Mouse (Mus musculus) hindbrain, embryonic 13.5 days (tissue): Measurements from ENCODE around the gene Fam57a. TPM values are rescaled to one million over a fixed set of nuclear protein-coding genes. Genes with fewer than 3 reads are reported as not detected.
A peak's percentile ranks its signal among the peaks of the same experiment; 100 is the strongest.

Experiments
- ATAC-seq: fragments of 200-750 bp; cut with Nextera tagmentation; 2 replicates; pipeline ENCODE4 v1.8.0; 2017; ENCODE audit warnings: moderate TSS enrichment; ENCODE audit not compliant: low FRiP score
- H3K27ac ChIP-seq: fragments of 300-500 bp; sonication (generic); 2 replicates; pipeline ENCODE4 v1.5.1; 2015; ENCODE audit warnings: inconsistent platforms, mild to moderate bottlenecking, moderate library complexity
- H3K27me3 ChIP-seq: fragments of 300-500 bp; sonication (generic); 2 replicates; pipeline ENCODE4 v1.6.1; 2015; ENCODE audit warnings: mild to moderate bottlenecking, inconsistent platforms
- H3K36me3 ChIP-seq: fragments of 300-500 bp; sonication (generic); 2 replicates; pipeline ENCODE4 v1.6.1; 2015; ENCODE audit warnings: mild to moderate bottlenecking, inconsistent platforms
- H3K4me1 ChIP-seq: fragments of 300-500 bp; sonication (generic); replicated peaks from 2 replicates; pipeline ENCODE4 v1.6.1; 2015; ENCODE audit warnings: inconsistent platforms
- H3K4me2 ChIP-seq: fragments of 300-500 bp; sonication (generic); 2 replicates; pipeline ENCODE4 v1.6.1; 2015; ENCODE audit warnings: inconsistent platforms, mild to moderate bottlenecking, moderate library complexity
- H3K4me3 ChIP-seq: fragments of 300-500 bp; sonication (generic); 2 replicates; pipeline ENCODE4 v1.5.1; 2015; ENCODE audit warnings: mild to moderate bottlenecking, inconsistent platforms
- H3K9ac ChIP-seq: fragments of 300-500 bp; sonication (generic); 2 replicates; pipeline ENCODE4 v1.6.1; 2015; ENCODE audit warnings: mild to moderate bottlenecking, inconsistent platforms
- H3K9me3 ChIP-seq: fragments of 300-500 bp; sonication (generic); 2 replicates; pipeline ENCODE4 v1.6.1; 2016; ENCODE audit warnings: inconsistent platforms
- WGBS: fragments of 180-500 bp; shearing (Covaris S2); methylation state at CpG from one replicate; pipeline ENCODE4 v1.1.7; 2015; 5-methylcytosine and 5-hydroxymethylcytosine counted together
- polyA plus RNA-seq: library from polyadenylated mRNA; unstranded; fragments of >200 nt; fragmentation: Nextera tagmentation; extraction: Ambion mirVana; gene quantifications from 2 replicates; pipeline ENCODE4 v1.2.1, GENCODE M21; 2015

Gene Fam57a
- 26.0 and 26.2 TPM in 2 replicates for polyA plus RNA-seq

GRCm38 (mm10) chr11:76179495-76180145 lies at the start of gene Fam57a, which contains the start of gene Vps53:
Fam57a (plus strand) TSS chr11:76179671.
Vps53 (minus strand) TSS chr11:76179647.
- H3K27ac ChIP-seq = peak within 1 kb of the TSS; percentile 84
- peaks cover 7% of the 10 kb centered on the region; the same call in 1 of the 2 replicates for H3K36me3 ChIP-seq
- no peaks in the 10 kb centered on the region for H3K9me3 ChIP-seq
- peak; percentile 93 for ATAC-seq
- H3K27me3 ChIP-seq = no peaks in the 10 kb centered on the region
- peak within 1 kb of the TSS; percentile 88 for H3K9ac ChIP-seq
- H3K4me3 ChIP-seq = peak within 1 kb of the TSS; percentile 79
- H3K4me1 ChIP-seq = peaks cover 20% of the 10 kb centered on the region
- peak within 1 kb of the TSS; percentile 91 for H3K4me2 ChIP-seq
- WGBS = under 1% methylated on average over 37 of the region's 37 CpGs

DNA sequence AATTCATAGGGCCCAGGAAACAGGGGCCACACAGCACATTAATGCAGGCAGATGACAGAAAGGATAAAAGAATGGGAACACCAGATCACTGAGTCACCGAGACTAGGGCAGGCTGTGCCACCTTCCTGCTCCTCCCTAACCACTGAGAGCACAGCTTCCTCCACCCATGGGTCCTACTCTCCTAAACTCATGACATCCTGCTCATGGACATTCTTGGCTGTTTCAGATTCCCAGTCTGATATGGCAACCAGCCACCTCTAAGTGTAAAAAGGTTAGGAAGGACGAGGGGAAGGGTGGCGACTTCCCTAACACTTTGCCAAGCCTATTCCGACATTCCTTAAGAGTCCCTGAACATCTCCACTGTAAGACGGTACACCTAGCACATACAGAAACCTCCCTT lies 48.6 kb upstream of the Fam57a start:
- WGBS = 86% methylated on average over 5 of the region's 5 CpGs
- H3K4me1 ChIP-seq = no peaks in the 10 kb centered on the region
- no peaks in the 10 kb centered on the region for H3K27me3 ChIP-seq
- H3K9me3 ChIP-seq = no peaks in the 10 kb centered on the region
- H3K4me2 ChIP-seq = no peak overlapping the region
- H3K9ac ChIP-seq = no peak overlapping the region
- ATAC-seq = no peak
- H3K27ac ChIP-seq = no peak overlapping the region
- no peak overlapping the region for H3K4me3 ChIP-seq
- peaks cover 60% of the 10 kb centered on the region for H3K36me3 ChIP-seq

GRCm38 (mm10) chr11:76135641-76136437 lies 43.6 kb upstream of the Fam57a start:
- no peak overlapping the region for H3K4me2 ChIP-seq
- H3K36me3 ChIP-seq = peaks cover 70% of the 10 kb centered on the region
- no peak overlapping the region for H3K9ac ChIP-seq
- no peak overlapping the region for H3K4me3 ChIP-seq
- WGBS = 88% methylated on average over 7 of the region's 7 CpGs
- H3K27me3 ChIP-seq = no peaks in the 10 kb centered on the region
- no peaks in the 10 kb centered on the region for H3K9me3 ChIP-seq
- H3K4me1 ChIP-seq = no peaks in the 10 kb centered on the region
- ATAC-seq = no peak
- H3K27ac ChIP-seq = no peak overlapping the region

- Histone ChIP-seq H3K27ac (no peak overlapping the region), H3K27me3 (no peaks in the 10 kb centered on the region), H3K9ac (no peak overlapping the region), H3K36me3 (peaks cover 61% of the 10 kb centered on the region), H3K4me2 (no peak overlapping the region), H3K9me3 (no peaks in the 10 kb centered on the region), H3K4me1 (no peaks in the 10 kb centered on the region), H3K4me3 (no peak overlapping the region)
- no peak for ATAC-seq
- WGBS = 88% methylated on average over 3 of the region's 3 CpGs
Observed at GRCm38 (mm10) chr11:76137996-76138395, 41.5 kb upstream of the Fam57a start.

GRCm38 (mm10) chr11:76144386-76144785 lies 35.1 kb upstream of the Fam57a start:
- no peak overlapping the region for H3K4me3 ChIP-seq
- 96% methylated on average over 8 of the region's 8 CpGs for WGBS
- H3K4me2 ChIP-seq = no peak overlapping the region
- H3K27ac ChIP-seq = no peak overlapping the region
- no peak for ATAC-seq
- no peaks in the 10 kb centered on the region for H3K9me3 ChIP-seq
- H3K9ac ChIP-seq = no peak overlapping the region
- H3K36me3 ChIP-seq = peaks cover 23% of the 10 kb centered on the region
- peaks cover 15% of the 10 kb centered on the region for H3K4me1 ChIP-seq
- H3K27me3 ChIP-seq = no peaks in the 10 kb centered on the region

DNA sequence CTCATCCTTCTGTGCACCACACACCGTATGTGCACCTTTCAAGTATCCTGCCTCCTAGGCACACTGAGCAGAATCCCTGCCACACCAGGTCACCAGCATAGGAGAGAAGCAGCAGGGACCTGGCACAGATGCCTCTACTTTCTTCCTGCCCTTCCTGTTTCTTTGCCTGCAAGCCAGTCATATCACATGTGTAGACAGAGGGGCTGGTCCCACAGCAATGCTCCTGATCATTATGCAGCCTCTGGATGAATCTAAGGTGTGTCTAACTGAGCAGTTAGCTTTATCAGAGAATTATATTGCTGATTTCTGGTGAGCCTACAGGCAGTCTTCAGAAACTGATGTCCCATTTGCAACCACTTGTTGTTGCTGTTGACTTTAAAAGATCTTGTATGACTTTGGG lies 34.3 kb upstream of the Fam57a start:
- WGBS = 100% methylated on average over 1 of the region's 1 CpGs
- ATAC-seq = no peak

DNA sequence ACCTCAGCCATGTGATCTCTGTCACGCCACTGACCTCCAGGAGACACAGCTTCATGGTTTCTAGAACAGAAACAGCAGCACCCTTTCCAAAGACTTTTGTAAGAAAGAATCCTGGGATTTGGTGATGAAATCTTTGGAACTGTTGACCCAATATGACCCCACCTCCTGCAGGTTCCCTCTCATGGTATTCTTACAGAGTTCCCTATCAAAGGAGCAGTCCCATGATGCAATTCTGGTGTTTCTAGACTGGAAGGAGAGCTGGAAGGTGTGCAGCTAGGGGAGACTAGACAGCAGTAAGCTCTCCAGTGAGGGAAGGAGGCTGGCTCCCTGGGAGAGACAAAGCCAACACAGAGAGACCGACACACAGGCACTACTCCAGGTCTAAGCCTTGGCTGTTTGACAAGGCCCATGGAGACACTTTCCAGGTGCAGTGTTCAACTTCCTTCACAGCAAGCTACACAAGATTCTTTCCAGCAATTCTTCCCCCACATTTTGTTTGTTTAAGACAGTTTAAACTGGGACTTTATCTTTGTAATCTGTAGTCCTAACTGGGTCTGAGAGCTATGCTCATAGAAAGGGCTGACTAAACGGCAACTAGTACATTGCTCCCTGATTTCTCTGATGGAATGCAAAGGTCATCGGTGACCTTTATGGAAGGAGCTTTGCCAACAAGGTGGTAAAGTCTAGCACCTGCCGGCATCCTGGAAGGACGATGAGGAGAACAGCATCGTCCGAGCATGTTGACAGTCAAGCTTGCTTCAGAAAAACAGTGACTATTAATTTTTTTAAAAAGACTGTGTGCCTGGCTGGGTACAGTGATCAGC lies 33.1 kb upstream of the Fam57a start:
- H3K4me2 ChIP-seq = no peak overlapping the region
- peaks cover 21% of the 10 kb centered on the region for H3K36me3 ChIP-seq
- H3K9me3 ChIP-seq = no peaks in the 10 kb centered on the region
- H3K27ac ChIP-seq = no peak overlapping the region
- no peak for ATAC-seq
- H3K4me3 ChIP-seq = no peak overlapping the region
- no peaks in the 10 kb centered on the region for H3K27me3 ChIP-seq
- no peak overlapping the region for H3K9ac ChIP-seq
- peaks cover 15% of the 10 kb centered on the region for H3K4me1 ChIP-seq
- 91% methylated on average over 8 of the region's 8 CpGs for WGBS

More for the DNA sequence above, 34.3 kb upstream of the Fam57a start:
- Histone ChIP-seq H3K9ac (no peak overlapping the region), H3K9me3 (no peaks in the 10 kb centered on the region), H3K27me3 (no peaks in the 10 kb centered on the region), H3K36me3 (peaks cover 23% of the 10 kb centered on the region), H3K4me3 (no peak overlapping the region), H3K27ac (no peak overlapping the region), H3K4me1 (peaks cover 15% of the 10 kb centered on the region), H3K4me2 (no peak overlapping the region)

GRCm38 (mm10) chr11:76148055-76149008 lies 31.1 kb upstream of the Fam57a start:
- Histone ChIP-seq H3K4me1 (peaks cover 15% of the 10 kb centered on the region), H3K4me2 (0 out of 2 replicates have a peak overlapping the region, but pooled peaks have one; percentile 10), H3K36me3 (peaks cover 20% of the 10 kb centered on the region), H3K4me3 (no peak overlapping the region), H3K9ac (no peak overlapping the region), H3K9me3 (no peaks in the 10 kb centered on the region), H3K27me3 (no peaks in the 10 kb centered on the region), H3K27ac (peak overlapping the region; percentile 66)
- 75% methylated on average over 8 of the region's 8 CpGs for WGBS
- no peak for ATAC-seq

- no peak overlapping the region for H3K27ac ChIP-seq
- peaks cover 35% of the 10 kb centered on the region for H3K36me3 ChIP-seq
- 83% methylated on average over 4 of the region's 4 CpGs for WGBS
- H3K4me2 ChIP-seq = no peak overlapping the region
- H3K4me3 ChIP-seq = no peak overlapping the region
- H3K9me3 ChIP-seq = no peaks in the 10 kb centered on the region
- no peak overlapping the region for H3K9ac ChIP-seq
- peaks cover 15% of the 10 kb centered on the region for H3K4me1 ChIP-seq
- no peak for ATAC-seq
- H3K27me3 ChIP-seq = no peaks in the 10 kb centered on the region
Observed at GRCm38 (mm10) chr11:76150980-76151379, 28.5 kb upstream of the Fam57a start.

DNA sequence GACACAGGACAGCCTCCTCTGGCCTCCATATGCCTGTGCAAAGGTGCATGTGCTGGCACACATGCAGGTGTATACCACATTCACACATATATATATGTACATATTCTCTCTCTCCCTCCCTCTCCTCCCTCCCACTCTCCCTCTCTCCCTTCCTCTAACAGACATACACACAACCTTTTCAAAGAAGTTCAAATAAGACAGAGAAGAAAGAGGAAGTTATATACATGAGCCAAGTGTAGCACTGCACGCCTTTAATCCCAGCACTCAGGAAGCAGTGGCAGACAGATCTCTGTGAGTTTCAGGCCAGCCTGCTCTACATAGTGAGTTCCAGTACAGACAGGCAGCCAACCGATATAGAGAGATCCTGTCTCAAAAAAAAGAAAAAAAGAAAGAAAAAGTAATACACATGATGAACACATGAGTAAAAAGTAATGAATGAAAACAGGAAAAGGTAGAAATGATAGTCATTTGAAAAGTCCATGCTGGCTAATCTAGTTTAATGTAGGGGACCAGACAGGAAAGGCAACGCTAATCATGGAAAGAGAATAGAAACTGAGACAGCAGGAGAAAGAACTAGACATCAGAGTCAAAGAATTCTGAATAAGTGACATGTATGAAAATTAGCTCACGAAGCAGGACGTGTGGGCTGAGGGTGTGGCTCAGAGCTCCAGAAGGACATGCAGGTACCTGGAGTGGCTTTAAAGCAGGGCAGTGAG lies 26.1 kb upstream of the Fam57a start:
- H3K4me1 ChIP-seq = peaks cover 7% of the 10 kb centered on the region
- H3K27me3 ChIP-seq = no peaks in the 10 kb centered on the region
- no peak overlapping the region for H3K27ac ChIP-seq
- WGBS = 93% methylated on average over 5 of the region's 5 CpGs
- no peak for ATAC-seq
- no peaks in the 10 kb centered on the region for H3K9me3 ChIP-seq
- H3K9ac ChIP-seq = no peak overlapping the region
- peaks cover 52% of the 10 kb centered on the region for H3K36me3 ChIP-seq
- no peak overlapping the region for H3K4me2 ChIP-seq
- H3K4me3 ChIP-seq = no peak overlapping the region

GRCm38 (mm10) chr11:76154200-76154599 lies 25.3 kb upstream of the Fam57a start:
- Histone ChIP-seq H3K4me1 (no peaks in the 10 kb centered on the region; the same call in 1 of the 2 replicates), H3K27me3 (no peaks in the 10 kb centered on the region), H3K4me3 (no peak overlapping the region), H3K9ac (no peak overlapping the region), H3K36me3 (peaks cover 60% of the 10 kb centered on the region), H3K9me3 (no peaks in the 10 kb centered on the region), H3K27ac (no peak overlapping the region), H3K4me2 (no peak overlapping the region)
- no peak for ATAC-seq
- WGBS = 98% methylated on average over 2 of the region's 2 CpGs
